Mouse (Mus musculus) right cerebral cortex, postnatal 4 days (tissue): ENCODE measurements around the gene Cldn5.

Experiments
- DNase-seq: peaks from one replicate; pipeline ENCODE4 v3.0.0-alpha.2; 2022

Gene Cldn5

DNA sequence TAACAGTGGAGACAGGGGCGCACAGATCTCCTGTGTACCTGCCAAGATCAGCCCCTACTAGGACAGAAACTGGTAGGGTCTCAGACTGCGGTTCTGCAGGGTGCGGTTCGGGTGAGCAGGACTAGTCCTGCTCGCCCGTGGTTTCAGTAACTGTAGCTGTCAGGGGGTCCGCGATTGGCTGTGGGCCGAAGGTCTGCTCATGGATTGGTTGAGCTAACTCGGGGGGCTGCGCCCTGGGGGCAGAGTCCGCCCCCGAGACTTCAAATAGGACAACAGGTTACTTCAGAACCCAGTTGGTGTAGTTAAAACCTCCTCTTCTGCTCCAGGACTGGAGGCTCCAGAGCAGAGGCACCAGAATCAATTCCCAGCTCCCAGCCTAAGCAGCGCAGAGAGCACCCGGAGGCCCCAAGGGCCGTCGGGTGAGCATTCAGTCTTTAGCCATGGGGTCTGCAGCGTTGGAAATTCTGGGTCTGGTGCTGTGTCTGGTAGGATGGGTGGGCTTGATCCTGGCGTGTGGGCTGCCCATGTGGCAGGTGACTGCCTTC, at the start of gene Cldn5:
TSS of gene Cldn5 (plus strand) at position 292 of the 545 bp plus-strand sequence.
- DNase-seq = peak; percentile 16

DNA sequence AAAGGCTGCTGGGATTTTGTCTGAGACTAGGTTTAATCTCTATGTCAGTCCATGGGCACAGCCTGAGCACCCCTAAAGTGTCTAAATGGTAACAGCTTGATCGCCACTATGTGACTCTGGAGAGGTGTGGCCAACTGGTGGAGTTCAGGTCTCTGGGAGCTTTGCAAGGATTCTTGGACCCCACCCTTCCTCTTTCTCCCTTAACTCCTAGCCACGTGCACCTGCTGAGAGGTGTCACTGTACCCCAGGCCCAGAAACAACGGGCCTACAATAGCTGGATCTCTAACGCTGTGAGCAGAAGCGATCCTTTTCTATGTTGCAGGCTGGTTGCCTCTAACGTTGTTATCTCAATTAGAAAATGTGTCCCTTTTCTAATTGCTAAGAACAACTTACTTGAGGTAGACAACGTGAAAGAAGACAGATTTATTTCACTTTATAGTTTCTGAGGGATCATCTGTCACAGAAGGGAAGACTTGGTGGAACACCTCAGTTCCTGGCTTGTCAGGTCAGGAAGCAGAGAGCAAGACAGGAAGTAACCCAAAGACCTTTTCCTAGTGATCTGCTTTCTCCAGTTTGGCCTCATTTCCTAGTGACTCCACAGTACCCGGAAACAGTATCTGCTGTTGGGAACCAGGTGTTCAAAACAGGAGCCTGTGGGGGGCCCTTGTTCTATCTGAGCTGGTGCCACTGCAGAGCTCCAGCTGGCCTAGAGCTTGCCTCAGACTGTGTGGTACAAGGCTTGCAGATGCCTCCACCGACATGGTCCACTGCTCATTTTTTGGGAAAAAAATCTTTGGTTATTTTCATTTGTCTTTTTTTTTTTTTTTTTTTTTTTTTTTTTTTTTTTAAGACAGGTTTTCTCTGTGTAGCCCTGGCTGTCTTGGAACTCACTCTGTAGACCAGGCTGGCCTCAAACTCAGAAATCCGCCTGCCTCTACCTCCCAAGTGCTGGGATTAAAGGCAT, 48.8 kb upstream of the Cldn5 start:
- no peak for DNase-seq

DNA sequence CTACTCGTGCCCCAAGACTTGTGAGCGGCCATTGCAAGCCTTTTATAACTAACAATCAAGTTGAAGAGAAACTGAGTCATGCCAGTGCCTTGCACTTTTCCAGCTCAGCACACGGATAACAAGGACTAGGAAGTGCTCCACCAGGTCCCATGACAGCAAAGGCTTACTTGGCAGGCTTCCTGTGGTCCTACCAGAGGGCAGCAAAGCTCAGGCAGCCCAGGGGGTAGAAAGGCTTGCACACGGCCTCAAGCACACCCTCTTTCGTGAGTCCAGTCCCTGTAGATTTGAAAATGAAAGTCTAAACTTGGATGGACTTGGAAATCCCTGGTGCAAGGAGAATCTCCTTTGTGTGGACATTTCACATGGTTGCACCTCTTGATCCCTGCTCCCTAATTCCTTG, 47.5 kb upstream of the Cldn5 start:
- DNase-seq = no peak

DNA sequence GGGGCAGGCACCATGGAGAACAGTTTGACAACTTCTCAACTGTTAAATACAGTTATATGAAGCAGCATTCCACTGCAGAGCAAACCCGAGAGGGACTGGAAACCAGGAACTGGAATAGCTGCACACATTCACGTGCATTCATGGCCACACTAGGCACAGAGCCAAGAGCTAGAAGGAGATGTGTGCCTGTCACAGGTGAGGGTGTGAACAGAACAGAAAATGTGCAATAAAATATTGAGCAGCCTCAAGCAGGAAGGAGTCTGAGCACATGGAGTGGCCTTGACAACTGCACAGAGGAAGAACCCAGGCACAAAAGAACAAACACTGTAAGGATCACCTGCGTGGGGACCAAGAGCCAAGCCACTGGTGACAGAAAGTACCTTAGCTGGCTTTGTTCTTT, 46.0 kb upstream of the Cldn5 start:
- DNase-seq = no peak

DNA sequence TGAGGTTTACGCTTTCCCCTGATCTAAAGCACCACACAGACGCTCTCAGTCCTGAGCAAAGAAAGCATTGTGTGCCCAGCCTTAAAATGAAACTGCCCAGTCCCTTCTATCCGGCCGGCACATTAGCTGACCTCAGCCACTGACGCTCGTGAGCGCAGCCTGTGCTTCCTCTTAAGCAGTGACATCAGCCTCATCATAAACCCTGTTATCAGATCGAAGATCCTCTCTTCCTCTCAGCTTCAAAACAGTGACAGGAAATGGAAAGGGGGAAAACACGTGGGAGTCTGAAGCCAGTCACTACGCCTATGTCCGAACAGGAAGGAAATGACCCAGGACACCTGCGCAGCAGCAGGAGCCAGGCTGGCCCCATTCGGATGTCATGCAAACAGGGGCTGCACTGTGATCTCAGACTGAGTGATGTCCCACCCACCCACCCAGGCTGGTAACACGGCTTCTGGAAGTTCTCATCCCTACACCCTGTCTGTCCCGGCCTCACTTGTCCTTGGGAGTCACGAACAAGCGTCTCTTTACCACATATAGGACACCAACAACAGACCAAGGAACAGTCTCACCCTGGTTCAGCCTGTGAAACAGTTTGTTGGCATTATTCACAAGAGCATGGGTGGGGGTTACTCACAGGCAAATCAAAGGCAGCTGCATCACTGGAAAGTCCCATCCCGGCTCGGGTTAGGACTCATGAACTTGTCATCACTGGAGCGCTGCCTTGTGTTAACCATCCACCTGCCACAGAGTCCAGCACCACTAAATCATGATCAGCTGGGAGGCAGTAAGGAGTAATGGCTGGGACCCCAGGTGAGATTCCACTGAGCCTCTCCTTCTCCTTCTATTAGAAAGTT, 43.3 kb upstream of the Cldn5 start:
- DNase-seq = no peak

DNA sequence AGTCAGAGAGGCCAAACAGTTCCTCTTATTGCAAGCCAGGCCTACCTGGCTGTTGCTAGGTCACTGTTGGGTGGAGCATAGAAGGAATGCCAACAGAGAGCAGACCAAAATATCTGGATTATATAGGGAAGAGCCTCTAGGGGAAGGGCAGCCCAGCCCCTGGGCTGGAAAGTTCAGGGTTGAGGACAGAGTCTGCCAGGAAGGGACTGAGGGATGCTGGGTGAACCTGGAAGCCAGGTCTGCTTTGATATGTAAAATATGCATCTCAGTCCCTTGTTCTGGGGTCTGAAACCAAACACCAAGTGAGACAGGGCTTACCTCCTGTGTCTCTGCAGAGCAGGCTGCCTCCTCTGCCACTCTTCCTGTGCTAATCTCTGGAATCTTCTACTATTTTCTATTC, 38.3 kb upstream of the Cldn5 start:
- no peak for DNase-seq

DNA sequence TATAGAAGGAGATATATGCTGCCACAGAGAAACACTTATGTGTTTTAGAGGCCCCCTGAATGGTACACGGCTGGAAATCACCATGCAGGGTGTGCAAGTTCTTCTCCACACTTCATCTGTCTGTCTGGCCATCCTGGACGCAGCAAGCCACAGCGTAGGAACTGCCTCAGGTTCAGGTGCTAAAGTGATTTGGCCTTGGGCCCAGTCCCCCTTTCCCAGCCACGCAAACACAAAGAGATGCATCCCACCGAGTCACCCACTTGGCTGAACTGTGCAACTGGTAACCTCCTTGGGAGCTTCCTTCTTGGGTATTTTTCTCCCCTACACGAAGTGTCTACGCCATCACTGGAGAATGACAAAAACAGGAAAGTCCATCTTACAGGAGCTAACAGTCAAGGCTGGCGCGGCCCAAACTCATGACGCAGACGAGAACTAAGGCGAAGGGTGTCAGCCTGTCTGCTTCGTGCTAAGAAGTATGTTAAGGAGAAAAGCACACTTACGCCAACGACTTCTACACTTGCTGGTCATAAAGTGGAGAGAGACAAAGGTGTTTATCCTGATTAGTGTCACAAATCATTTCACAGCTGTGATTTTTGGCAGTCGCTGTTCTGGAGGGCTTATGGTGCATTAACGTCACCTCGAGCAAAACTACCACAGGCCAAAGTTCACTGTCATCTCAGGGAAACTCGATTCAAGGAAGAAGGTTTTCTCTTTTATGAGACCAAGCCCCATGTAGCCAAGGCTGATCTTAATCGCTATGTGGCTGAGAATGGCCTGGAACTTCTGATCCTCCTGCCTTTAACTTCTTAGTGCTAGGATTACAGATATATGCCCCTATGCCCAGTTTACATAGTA, 30.2 kb upstream of the Cldn5 start:
- DNase-seq = no peak

DNA sequence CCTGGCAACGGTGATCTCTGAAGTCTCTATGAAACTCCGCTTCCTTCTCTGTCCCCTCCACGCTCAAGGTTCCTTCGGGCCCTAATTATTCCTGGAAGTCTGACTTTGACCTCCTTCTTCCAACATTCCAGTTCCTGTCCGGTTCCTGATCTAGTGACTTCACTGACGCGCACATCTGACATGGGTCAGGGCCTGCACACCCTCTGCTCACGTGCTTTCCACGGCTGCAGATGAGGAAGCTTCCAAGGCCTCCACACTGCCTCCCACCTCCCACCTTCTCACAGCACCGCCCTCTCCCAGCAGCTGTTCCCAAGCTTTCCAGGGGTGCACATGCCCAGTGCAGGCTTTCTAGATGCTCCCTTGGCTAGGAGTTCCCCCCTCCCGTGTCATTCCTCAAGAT, 25.5 kb upstream of the Cldn5 start:
- DNase-seq = no peak

DNA sequence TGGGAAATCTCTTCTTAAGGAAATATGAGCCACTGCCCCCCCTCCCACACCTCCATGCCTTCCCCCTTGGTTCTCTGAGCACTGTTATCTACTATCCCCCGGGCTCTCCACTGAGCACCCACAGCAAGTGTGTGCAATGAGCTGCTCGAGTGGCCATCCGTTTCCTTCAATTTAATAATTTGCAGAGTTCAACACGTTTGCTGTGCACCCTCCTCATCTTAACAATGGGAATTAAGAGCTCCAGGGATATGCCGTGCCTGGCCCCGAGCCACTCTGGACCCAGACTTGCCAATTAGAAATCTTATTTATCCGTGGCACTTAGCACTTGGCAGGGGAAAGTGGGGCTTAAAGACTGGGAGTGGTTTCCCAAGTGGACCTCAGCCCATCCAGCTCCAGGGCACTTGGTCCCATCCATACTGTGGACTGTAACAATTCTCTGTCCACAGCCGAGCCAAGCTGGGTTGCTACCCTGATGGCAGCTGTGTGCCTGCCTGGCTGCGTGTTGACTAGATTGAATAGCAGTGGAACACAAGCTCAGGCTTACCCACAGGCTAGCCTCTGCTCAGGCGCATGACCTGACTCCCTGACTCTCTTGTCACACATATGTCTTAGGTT, 24.7 kb upstream of the Cldn5 start:
- DNase-seq = no peak

DNA sequence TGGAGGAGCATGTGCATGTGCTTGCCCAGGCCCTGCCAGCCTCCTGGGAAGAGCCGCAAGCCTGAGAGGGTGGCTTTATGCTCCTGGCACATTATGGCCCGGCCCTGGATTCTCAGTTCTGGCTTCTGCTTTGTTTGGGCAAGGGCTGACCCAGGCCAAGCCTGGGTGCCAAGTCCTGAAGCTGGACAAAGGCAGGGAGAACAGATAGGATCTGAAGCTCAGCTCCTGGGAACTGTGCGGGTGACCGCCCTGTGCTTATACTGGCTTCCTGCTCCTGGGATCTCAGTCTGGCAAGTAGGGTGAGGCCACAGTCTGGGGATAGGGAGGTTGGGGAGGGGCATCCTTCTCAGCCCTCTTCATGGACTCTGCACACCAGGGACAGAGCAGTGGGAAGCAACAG, 14.9 kb upstream of the Cldn5 start:
- no peak for DNase-seq

DNA sequence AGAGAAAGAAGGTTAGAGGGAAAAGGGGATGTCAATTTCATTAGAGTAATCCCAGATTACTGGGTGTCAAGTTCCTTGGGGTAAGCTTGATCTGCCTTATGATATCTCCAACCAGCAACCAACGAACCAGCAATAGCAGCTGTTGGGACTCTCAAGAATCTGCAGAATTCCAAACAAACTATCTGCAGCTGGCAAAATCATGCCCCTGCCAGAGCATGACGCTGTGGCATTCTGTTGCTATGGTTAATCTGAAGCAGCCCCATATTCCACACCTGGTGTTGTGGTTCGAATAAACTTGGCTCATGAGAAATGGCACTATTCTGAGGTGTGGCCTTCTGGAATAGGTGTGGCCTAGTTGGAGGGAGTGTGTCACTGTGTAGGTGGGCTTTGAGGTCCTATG, 13.7 kb upstream of the Cldn5 start:
- no peak for DNase-seq

DNA sequence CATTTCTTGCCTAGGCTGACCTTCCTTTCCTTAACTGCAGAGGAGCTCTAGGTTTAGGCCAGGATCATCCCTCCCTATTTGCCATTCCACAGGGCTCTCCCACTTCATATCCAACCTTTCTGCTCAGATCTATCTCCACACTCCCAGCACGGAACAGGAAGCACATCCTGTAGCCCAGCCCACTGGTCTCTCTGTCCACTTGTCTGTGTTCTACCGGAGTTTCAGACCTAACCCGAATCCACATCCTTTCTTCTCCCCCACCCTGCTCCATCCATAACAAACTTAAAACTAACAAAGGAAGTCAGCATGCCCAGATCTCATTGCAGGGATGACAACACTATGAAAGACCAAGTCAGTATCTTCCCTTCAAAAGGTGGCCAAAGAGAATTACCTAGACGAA, 10.3 kb upstream of the Cldn5 start:
- no peak for DNase-seq

DNA sequence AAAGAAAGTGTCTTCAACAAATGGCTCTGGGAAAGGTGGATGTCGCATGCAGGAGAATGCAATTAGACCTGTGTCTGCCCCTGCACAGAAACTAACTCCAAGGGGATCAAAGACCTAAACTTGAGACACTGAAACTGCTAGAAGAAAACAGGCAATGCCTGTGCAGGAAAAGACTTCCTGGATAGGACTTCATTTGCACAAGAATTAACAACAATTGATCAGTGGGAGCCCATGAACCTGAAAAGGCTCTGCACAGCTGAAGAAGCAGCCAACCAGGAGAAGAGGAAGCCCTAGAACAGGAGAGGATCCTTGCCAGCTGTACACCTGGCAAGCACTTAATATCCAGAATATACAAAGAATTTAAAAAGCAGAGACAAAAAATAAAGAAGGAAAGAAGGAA, 7.1 kb upstream of the Cldn5 start:
- no peak for DNase-seq

DNA sequence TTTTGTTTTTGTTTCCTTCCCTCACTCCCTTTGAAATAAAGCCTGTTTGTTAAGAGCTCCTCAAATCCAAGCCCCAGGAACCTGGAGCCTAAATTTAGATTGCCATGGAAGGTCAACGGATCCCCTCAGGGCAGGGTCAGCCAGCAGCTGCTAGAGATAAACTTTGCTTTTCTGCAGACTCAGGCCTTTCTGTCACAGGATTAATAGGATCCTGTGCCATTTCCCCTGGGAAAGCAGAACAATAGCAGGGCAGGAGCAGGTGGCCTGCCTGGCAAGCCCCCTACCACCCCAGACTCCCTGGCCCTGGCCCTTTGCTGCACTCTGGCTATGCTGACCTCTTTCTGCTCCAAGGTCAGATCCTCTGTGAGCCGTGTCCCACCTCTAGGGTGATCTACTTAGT, 2.7 kb upstream of the Cldn5 start:
- DNase-seq = no peak

DNA sequence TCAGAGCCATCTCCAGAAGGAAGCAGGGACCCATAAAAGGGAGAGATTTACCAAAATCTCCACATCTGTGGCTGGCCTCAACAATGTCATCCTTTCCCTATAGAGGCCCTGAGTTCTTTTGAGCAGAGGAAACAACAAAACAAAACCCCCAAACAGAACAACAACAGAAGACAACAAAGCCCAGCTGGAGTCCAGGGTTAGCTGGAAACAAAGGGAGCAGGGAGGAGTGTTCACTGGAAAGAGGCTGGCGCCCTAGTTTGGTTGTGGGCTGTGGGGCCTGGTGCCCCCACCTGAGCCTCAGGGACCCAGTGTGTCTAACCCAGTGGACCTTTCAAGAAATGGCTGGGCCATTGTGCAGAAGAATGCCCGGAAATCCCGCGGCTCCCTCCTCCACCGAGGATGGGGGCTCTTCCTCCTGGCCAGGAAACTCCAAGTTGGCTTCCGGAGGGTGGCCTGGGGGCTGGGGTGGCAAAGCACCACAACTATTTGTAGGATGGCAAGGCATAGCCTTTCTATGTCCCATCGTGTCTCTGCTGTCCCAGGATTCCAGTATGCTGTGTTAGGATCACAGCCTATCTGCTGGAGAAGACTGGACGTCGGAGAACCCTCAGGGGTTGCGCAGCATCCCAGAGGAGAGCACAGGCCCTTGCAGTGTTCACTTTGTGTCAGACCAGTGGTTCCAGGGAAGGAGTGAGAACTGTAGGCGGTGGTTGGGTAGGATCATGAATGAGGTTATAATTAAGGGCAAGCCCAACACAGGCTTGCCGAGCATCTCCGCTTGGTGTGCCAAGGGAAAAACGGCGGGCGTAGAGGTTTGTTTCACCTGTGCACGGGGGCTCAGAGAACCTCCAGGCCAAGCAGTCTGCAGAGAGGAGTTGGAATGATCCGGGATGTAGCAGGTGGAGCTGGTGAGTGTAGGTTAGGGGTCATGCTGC, 759 bp upstream of the Cldn5 start:
- DNase-seq = no peak

DNA sequence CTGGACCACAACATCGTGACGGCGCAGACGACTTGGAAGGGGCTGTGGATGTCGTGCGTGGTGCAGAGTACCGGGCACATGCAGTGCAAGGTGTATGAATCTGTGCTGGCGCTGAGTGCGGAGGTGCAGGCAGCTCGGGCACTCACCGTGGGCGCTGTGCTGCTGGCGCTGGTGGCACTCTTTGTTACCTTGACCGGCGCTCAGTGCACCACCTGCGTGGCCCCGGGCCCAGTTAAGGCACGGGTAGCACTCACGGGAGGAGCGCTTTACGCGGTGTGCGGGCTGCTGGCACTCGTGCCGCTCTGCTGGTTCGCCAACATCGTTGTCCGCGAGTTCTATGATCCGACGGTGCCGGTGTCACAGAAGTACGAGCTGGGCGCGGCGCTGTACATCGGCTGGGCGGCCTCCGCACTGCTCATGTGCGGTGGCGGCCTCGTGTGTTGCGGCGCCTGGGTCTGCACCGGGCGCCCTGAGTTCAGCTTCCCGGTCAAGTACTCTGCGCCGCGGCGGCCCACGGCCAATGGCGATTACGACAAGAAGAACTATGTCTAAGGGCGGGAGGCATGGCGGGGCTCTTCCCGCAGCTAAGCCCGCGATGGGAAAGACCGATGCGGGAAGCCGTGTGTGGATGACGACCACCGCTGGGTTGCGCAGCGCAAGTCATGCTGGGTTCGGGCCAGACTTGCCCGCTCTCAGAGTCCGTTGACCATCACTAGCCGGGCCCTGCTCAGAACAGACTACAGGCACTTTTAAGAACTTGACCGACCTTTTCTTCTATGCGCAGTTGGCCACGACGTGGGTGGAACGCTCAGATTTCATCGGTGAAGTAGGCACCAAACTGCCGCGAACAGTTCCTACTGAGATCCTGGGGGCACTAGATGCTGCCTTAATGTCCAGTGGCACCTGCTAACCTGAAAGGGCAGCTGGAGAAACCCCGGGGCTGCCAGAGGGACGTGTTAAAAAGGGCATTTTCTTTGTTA, 744 bp downstream of the Cldn5 start:
- peak; percentile 25 for DNase-seq

DNA sequence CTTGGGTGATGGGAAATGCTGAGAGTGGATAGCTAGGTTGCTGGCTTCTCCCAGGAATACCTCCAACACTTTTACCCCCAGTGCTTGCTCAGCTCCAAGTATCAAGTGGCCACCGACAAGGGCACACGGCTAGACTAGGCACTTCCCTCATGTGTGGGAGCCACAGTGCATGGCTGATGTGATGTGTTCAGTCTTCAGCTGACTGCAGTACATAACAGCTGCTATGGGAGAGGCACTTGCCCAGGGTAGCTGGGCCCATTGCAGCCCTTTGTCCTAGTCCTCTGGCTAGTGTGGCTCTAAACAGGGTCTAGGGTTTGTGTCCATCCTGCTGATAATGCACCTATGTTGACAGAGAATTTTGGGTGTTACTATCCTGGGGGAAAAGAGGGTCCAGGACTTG, 1.8 kb downstream of the Cldn5 start:
- DNase-seq = no peak

DNA sequence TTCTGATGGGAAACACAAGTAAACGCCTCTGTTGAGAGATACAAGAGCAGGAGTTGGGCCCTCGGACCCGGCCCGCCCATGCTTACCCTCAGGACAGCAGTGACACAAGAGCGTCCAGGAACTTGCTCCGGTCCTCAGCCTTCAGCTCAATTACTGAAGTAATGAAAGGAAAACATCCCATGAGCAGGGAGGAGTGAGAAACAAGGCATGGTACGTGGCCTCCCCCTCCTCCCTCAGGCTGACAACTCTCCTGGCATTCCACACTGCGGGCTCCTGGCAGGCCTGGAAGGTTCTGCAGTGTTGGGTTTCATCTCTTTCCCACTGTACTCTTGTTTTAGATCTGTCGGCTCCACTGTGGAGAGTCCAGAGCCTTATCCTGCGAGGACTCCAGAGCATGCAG, 5.2 kb downstream of the Cldn5 start:
- no peak for DNase-seq

DNA sequence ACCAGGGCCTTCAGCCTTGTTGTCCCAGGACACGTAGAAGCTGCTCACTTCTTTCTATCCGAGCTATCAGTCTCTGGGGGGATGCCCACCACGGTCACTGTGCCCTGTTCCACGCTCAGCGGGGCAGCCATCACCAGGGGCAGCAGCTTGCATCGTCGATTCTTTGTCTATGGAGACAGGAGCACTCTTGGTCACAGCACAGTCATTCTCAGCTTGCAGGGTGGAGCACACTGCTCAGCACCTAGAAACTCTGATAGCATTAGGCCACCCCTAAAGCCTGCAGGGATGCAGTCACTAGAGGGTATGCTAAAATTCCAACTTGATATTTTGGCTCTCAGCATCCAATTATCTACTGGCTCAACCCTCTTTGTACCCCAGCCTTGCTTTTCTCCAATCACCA, 8.4 kb downstream of the Cldn5 start:
- no peak for DNase-seq

DNA sequence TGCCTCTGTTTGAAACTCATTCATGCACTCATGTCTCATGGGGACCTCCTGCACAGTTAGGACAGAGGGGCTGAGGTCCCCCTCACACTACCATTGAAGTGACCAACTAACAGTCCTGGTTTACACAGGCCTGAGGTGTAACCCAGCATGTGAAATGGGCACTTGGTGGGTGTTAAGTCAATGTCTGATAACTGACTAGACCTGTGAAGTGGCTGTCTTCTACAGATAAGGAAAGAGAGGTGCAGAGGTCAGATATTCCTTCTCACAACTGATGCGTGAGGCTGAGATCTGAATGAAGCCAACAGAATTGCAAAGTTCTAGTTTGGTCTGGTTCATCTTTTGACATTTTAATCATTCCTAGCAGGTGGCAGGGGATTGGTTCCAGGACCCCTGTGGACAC, 8.8 kb downstream of the Cldn5 start:
- no peak for DNase-seq
